Mouse (Mus musculus) lung, postnatal 0 days (tissue): ENCODE data around the gene Grk5.

Experiments used
- CTCF ChIP-seq: IDR thresholded peaks from 2 replicates; pipeline ENCODE4 v1.5.1; 2016; ENCODE audit warnings: antibody characterized with exemption, mild to moderate bottlenecking
- EP300 ChIP-seq: IDR thresholded peaks from 2 replicates; pipeline ENCODE4 v1.6.1; 2016; ENCODE audit warnings: antibody characterized with exemption, mild to moderate bottlenecking, control low read depth

DNA sequence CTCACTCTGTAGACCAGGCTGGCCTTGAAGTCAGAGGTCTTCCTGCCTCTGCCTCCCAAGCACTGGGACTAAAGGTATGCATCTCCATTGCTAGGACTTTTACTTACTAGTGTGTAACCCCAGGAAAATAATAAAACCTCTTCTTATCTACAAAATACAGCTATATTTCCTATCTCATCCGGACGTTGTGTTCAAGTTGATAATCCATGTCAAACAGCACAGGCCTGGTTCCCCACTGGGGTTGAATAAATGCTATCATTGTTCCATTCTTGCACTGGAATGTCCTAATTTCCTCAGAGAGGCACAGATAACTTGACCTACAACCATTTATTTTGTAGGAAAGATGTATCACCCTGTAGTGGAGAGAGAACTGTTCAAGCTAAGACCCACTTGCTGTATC lies 1.9 kb upstream of the Grk5 start:
- TF ChIP-seq CTCF: no peak
- TF ChIP-seq EP300: no peak
